Mouse (Mus musculus) midbrain, postnatal 0 days (tissue): ENCODE results near the gene Crabp2. TPM values are rescaled to one million over a fixed set of nuclear protein-coding genes. Genes with fewer than 3 reads are reported as not detected.

Experiments
- ATAC-seq: fragments of 200-750 bp; cut with Nextera tagmentation; 2 replicates; pipeline ENCODE4 v1.8.0; 2017; ENCODE audit warnings: moderate number of reproducible peaks, mild to moderate bottlenecking, moderate TSS enrichment, moderate library complexity; ENCODE audit not compliant: low FRiP score
- DNase-seq: peaks from one replicate; pipeline ENCODE4 v3.0.0-alpha.2; 2015; ENCODE audit warnings: low spot score
- H3K27ac ChIP-seq: fragments of 300-500 bp; sonication (generic); 2 replicates; pipeline ENCODE4 v1.5.1; 2014; ENCODE audit warnings: low read depth, mild to moderate bottlenecking, low read length, mixed read lengths
- H3K27me3 ChIP-seq: fragments of 300-500 bp; sonication (generic); 2 replicates; pipeline ENCODE4 v1.6.1; 2014; ENCODE audit warnings: low read length, control low read depth, mixed read lengths; ENCODE audit not compliant: insufficient read depth
- H3K36me3 ChIP-seq: fragments of 300-500 bp; sonication (generic); 2 replicates; pipeline ENCODE4 v1.6.1; 2014; ENCODE audit warnings: low read length, control low read depth, mixed read lengths; ENCODE audit not compliant: insufficient read depth
- H3K4me1 ChIP-seq: fragments of 300-500 bp; sonication (generic); 2 replicates; pipeline ENCODE4 v1.6.1; 2014; ENCODE audit warnings: mild to moderate bottlenecking, control low read depth, antibody characterized with exemption, low read length, mixed read lengths; ENCODE audit not compliant: insufficient read depth
- H3K4me2 ChIP-seq: fragments of 300-500 bp; sonication (generic); 2 replicates; pipeline ENCODE4 v1.6.1; 2014; ENCODE audit warnings: low read depth, mild to moderate bottlenecking, low read length, mixed read lengths; ENCODE audit not compliant: poor library complexity, severe bottlenecking
- H3K4me3 ChIP-seq: fragments of 300-500 bp; sonication (generic); 2 replicates; pipeline ENCODE4 v1.5.1; 2014; ENCODE audit warnings: low read depth, mild to moderate bottlenecking, low read length, moderate library complexity
- H3K9ac ChIP-seq: fragments of 300-500 bp; sonication (generic); replicated peaks from 2 replicates; pipeline ENCODE4 v1.6.1; 2014; ENCODE audit warnings: mild to moderate bottlenecking, low read length, moderate library complexity, mixed read lengths; ENCODE audit not compliant: poor library complexity, severe bottlenecking
- H3K9me3 ChIP-seq: fragments of 300-500 bp; sonication (generic); 2 replicates; pipeline ENCODE4 v1.6.1; 2016; ENCODE audit warnings: low read length, control low read depth
- CTCF ChIP-seq: IDR thresholded peaks from 2 replicates; pipeline ENCODE4 v1.5.1; 2016; ENCODE audit warnings: antibody characterized with exemption, mild to moderate bottlenecking
- WGBS: fragments of 180-500 bp; shearing (Covaris S2); extraction: QIAGEN DNeasy Blood & Tissue Kit; methylation state at CpG from one replicate; pipeline ENCODE4 v1.1.7; 2014; 5-methylcytosine and 5-hydroxymethylcytosine counted together
- polyA plus RNA-seq: library from polyadenylated mRNA; unstranded; fragments of >200 nt; fragmentation: Nextera tagmentation; extraction: Ambion mirVana; gene quantifications from 2 replicates; pipeline ENCODE4 v1.2.1, GENCODE M21; 2015
- total RNA-seq: library from RNA; depleted of rRNA; stranded (reverse); fragments of >200 nt; gene quantifications from 2 replicates; pipeline ENCODE4 v1.2.3, GENCODE M21; 2014

Gene Crabp2
- total and polyA plus RNA-seq, 2 experiments from 2014 or later: 19.2 to 49.0 TPM

DNA sequence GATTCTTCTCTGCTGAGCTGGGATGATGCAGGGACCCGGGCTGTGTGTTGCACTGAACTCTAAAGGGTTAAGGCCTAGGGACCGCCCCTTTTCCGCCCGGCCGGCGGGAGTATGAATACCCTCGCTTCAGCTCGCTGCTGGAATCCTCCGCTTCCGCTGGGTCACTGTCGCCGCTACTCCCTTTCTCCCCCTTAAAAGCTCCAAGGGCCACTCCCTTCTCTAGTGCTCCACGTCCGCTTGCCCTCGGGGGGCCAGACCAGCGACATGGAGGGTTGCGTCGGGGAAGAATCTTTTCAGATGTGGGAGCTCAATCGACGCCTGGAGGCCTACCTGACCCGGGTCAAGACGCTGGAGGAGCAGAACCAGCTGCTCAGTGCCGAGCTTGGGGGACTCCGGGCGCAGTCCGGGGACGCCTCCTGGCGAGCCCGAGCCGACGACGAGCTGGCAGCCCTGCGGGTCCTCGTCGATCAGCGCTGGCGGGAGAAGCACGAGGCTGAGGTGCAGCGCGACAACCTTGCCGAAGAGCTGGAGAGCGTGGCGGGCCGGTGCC lies 22.5 kb downstream of the Crabp2 start, which contains the start of gene Nes:
Gene Nes, plus strand, starts transcription at position 140 of the 550 bp plus-strand sequence.
- Histone ChIP-seq H3K27me3 (0 out of 2 replicates have a peak, but pooled peaks cover 11% of the 10 kb centered on the region), H3K4me2 (peak within 1 kb of the TSS; percentile 92), H3K36me3 (peaks cover 4% of the 10 kb centered on the region; the same call in 1 of the 2 replicates), H3K9me3 (no peaks in the 10 kb centered on the region), H3K9ac (peak within 1 kb of the TSS; percentile 54), H3K4me3 (peak within 1 kb of the TSS; percentile 48), H3K27ac (no peak within 1 kb of the TSS), H3K4me1 (0 out of 2 replicates have a peak, but pooled peaks cover 3% of the 10 kb centered on the region)
- ATAC-seq: peak; percentile 63
- peak; percentile 80 for DNase-seq
- TF ChIP-seq CTCF: no peak
- WGBS: under 1% methylated on average over 44 of the region's 44 CpGs

DNA sequence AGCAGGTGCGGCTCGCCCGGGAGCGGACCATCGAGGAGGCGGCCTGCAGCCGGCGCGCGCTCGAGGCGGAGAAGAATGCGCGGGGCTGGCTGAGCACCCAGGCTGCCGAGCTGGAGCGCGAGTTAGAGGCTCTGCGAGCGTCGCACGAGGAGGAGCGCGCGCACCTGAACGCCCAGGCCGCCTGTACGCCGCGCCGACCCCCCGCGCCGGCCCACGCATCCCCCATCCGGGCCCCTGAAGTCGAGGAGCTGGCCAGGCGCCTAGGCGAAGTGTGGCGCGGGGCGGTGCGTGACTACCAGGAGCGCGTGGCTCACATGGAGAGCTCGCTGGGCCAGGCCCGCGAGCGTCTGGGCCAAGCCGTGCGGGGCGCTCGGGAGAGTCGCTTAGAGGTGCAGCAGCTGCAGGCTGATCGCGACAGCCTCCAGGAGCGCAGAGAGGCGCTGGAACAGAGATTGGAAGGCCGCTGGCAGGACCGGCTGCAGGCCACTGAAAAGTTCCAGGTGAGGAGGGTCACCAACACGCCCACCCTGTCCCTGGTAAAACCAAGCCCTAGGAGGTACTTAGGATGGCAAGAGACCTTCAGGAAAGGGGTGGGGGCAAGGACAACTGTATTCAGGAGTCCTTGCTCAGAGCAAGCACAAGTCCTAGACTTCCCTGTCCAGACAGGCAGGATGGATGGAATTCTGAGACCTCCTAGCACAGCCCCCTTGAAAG lies 23.2 kb downstream of the Crabp2 start:
- H3K27ac ChIP-seq: no peak overlapping the region
- ATAC-seq (no peak; the same call in 1 of the 2 replicates), DNase-seq (no peak)
- H3K4me3 ChIP-seq: peak overlapping the region; percentile 48
- under 1% methylated on average over 59 of the region's 60 CpGs for WGBS
- no peak for TF ChIP-seq CTCF
- 0 out of 2 replicates have a peak, but pooled peaks cover 3% of the 10 kb centered on the region for H3K4me1 ChIP-seq
- peak overlapping the region; percentile 92 for H3K4me2 ChIP-seq
- H3K9me3 ChIP-seq: no peaks in the 10 kb centered on the region
- H3K9ac ChIP-seq: peak overlapping the region; percentile 54
- H3K27me3 ChIP-seq: 0 out of 2 replicates have a peak, but pooled peaks cover 11% of the 10 kb centered on the region
- peaks cover 4% of the 10 kb centered on the region; the same call in 1 of the 2 replicates for H3K36me3 ChIP-seq

GRCm38 (mm10) chr3:87972203-87972664 lies 23.8 kb downstream of the Crabp2 start:
- 0 out of 2 replicates have a peak, but pooled peaks cover 3% of the 10 kb centered on the region for H3K4me1 ChIP-seq
- DNase-seq (no peak), ATAC-seq (peak; percentile 48)
- H3K9ac ChIP-seq: no peak overlapping the region; the same call in 1 of the 2 replicates
- H3K27ac ChIP-seq: no peak overlapping the region
- 11% methylated on average over 8 of the region's 8 CpGs for WGBS
- peaks cover 4% of the 10 kb centered on the region; the same call in 1 of the 2 replicates for H3K36me3 ChIP-seq
- H3K9me3 ChIP-seq: no peaks in the 10 kb centered on the region
- no peak for TF ChIP-seq CTCF
- peak overlapping the region; percentile 48 for H3K4me3 ChIP-seq
- H3K4me2 ChIP-seq: peak overlapping the region; percentile 92
- H3K27me3 ChIP-seq: 0 out of 2 replicates have a peak, but pooled peaks cover 11% of the 10 kb centered on the region

DNA sequence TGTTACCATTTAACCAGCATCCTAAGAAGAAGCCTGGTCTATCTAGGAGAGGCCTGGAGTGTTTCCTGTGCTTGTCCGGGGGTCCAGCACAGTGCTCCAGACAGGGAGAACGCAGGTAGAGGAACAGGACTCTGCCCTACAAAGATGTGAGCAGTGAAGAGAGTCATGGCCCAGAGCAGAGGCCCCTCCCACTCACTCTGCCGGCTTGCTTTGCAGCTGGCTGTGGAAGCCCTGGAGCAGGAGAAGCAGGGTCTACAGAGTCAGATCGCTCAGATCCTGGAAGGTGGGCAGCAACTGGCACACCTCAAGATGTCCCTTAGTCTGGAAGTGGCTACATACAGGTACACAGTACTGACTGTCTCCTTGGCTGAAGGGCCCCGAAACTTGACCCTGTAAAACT lies 24.3 kb downstream of the Crabp2 start:
- 23% methylated on average over 5 of the region's 5 CpGs for WGBS
- Histone ChIP-seq H3K9ac (no peak overlapping the region; the same call in 1 of the 2 replicates), H3K4me1 (0 out of 2 replicates have a peak, but pooled peaks cover 3% of the 10 kb centered on the region), H3K9me3 (no peaks in the 10 kb centered on the region), H3K4me3 (peak overlapping the region; percentile 48), H3K36me3 (peaks cover 4% of the 10 kb centered on the region; the same call in 1 of the 2 replicates), H3K4me2 (peak overlapping the region; percentile 92), H3K27ac (no peak overlapping the region), H3K27me3 (0 out of 2 replicates have a peak, but pooled peaks cover 11% of the 10 kb centered on the region)
- TF ChIP-seq CTCF: no peak
- no peak for DNase-seq
- no peak for ATAC-seq

DNA sequence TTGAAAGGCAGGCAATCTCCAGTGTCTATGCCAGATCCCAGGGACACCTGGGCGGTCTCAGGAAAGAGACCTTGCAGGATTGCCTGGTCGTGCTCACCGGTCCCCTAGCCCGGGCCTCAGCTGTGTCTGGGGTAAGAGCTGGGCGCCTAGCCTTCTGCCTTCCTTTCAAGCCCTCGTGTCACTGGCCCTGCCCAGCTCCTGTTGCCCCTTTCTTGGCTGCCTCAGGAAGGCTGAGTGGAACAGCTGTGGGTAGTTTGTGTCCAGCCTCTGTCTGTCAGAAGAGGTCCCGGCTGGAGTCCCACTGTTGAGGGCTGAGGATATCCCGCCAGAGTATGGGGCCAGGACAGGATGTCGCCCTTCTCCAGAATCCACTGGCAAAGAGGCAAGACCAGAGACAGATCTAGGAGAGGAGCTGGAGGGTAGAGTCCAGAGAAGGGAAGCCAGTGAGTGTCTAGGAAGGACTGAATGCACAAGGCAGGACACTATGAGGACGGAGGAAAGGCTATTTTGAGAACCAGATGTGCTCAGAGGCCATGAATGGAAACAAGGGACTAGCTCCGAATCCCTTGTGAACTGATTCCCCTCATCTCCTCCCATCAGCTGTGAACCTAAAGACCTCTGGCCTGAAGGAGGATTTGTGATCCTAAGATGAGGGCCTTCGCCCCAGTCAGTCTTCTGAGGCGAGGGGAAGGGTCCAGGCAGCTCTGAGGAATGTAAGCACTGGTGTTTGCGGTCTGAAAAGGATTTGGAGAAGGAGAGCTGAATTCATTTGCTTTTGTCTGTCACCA lies 25.3 kb downstream of the Crabp2 start:
- Histone ChIP-seq H3K4me3 (peak overlapping the region; percentile 48; the same call in 1 of the 2 replicates), H3K4me1 (0 out of 2 replicates have a peak, but pooled peaks cover 3% of the 10 kb centered on the region), H3K27me3 (0 out of 2 replicates have a peak, but pooled peaks cover 11% of the 10 kb centered on the region), H3K9ac (no peak overlapping the region), H3K4me2 (peak overlapping the region; percentile 92), H3K27ac (peak overlapping the region; percentile 32; the same call in 1 of the 2 replicates), H3K36me3 (peaks cover 4% of the 10 kb centered on the region; the same call in 1 of the 2 replicates), H3K9me3 (no peaks in the 10 kb centered on the region)
- no peak for ATAC-seq
- 24% methylated on average over 14 of the region's 14 CpGs for WGBS
- no peak for DNase-seq
- no peak for TF ChIP-seq CTCF
